Mouse (Mus musculus) layer of hippocampus, postnatal 36 days (tissue): ENCODE measurements around the gene Soga1. TPM values are rescaled to one million over a fixed set of nuclear protein-coding genes. Genes with fewer than 3 reads are reported as not detected.

Source experiments
- DNase-seq, 2 experiments: peaks; one replicate each; pipeline ENCODE4 v3.0.0; 2022
- total RNA-seq, 2 experiments: library from RNA; stranded (reverse); gene quantifications; 2 replicates each; pipeline ENCODE4 v1.2.3; 2021

Gene Soga1
- total RNA-seq, 2 experiments from 2014 or later = 37.4 to 37.6 TPM

- no peak for DNase-seq
These were observed 96.2 kb downstream of the Soga1 start for GRCm38 (mm10) chr2:156982864-156983263.

- no peak for DNase-seq
These were observed 97.8 kb downstream of the Soga1 start for GRCm38 (mm10) chr2:156981291-156981690.

GRCm38 (mm10) chr2:156980059-156980458 lies 99.0 kb downstream of the Soga1 start:
- DNase-seq = no peak

- DNase-seq = no peak
These were observed 102.3 kb downstream of the Soga1 start for GRCm38 (mm10) chr2:156976711-156977110.

GRCm38 (mm10) chr2:156974967-156975366 lies 104.1 kb downstream of the Soga1 start:
- DNase-seq = no peak

GRCm38 (mm10) chr2:156973316-156974100 lies 105.5 kb downstream of the Soga1 start:
- DNase-seq = no peak

GRCm38 (mm10) chr2:156970253-156970652 lies 108.8 kb downstream of the Soga1 start:
- DNase-seq = no peak

- no peak for DNase-seq
These were observed 110.6 kb downstream of the Soga1 start for GRCm38 (mm10) chr2:156968501-156968900.

- DNase-seq = no peak
These were observed 111.7 kb downstream of the Soga1 start for GRCm38 (mm10) chr2:156967388-156967787.

Other genes starting within 250 kb of the Soga1 start
- 1 to 10 TPM; 1.2 to 1.3 TPM for gene Tgif2, start 239.2 kb downstream of the Soga1 start, total RNA-seq
- 1 to 10 TPM; 3.4 TPM for gene 4930518I15Rik, start 221.3 kb downstream of the Soga1 start, total RNA-seq
- gene Rab5if, start 216.1 kb downstream of the Soga1 start, total RNA-seq = 100 to 1,000 TPM; 103 to 108 TPM
- under 1 TPM; 0.25 to 0.50 TPM for gene Sla2, start 192.1 kb downstream of the Soga1 start, total RNA-seq
- 100 to 1,000 TPM; 415 to 419 TPM for gene Ndrg3, start 87.2 kb downstream of the Soga1 start, total RNA-seq
- gene Dsn1, start 72.1 kb downstream of the Soga1 start, total RNA-seq = 1 to 10 TPM; 3.3 to 5.5 TPM
- gene Tldc2, start 7.8 kb upstream of the Soga1 start, total RNA-seq = not detected
- 10 to 100 TPM; 15.8 to 16.0 TPM for gene Samhd1, start 56.0 kb upstream of the Soga1 start, total RNA-seq
- 1 to 10 TPM; 1.7 to 1.8 TPM for gene Rbl1, start 125.3 kb upstream of the Soga1 start, total RNA-seq
- 100 to 1,000 TPM; 131 to 136 TPM for gene Rpn2, start 199.8 kb upstream of the Soga1 start, total RNA-seq
- gene Mroh8, start 200.3 kb upstream of the Soga1 start, total RNA-seq = 1 to 10 TPM in 1 of 2 experiments, under 1 TPM in 1; 0.75 to 1.0 TPM